Mouse (Mus musculus): ENCODE measurements at regions not wholly inside any gene's neighbourhood (a gene's known extent, or its start where the extent isn't known, plus 50 kb on each side); places are given as distances from the start of the nearest gene placed in this dataset.

DNA sequence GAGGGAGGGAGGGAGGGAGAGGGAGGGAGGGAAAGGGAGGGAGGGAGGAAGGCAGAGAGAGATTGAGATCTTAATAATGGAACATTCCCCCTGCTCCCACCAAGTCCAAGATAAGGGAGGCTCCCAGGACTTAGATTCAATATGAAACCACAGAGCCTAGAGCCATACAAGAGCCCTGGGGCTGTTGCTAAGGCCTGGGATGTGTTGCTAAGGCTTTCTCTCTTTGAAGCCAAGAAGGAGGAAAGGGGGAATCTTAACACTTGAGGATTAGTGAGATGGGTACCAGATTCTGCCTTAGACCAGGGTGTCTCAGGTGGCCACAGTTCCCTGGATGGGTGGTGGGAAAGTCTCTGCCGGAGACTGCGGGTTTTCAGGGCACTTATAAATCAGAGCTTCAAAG, 64.8 kb upstream of the L3mbtl4 start:
- DNase-seq (ENCODE audit: extremely low spot score in 1 of 2, low spot score in 1 of 2): no peak

GRCm38 (mm10) chr17:68210313-68211254, 63.0 kb upstream of the L3mbtl4 start:
- peak in 1 of 2 experiments; percentile 16 for DNase-seq (ENCODE audit: extremely low spot score in 1 of 2, low spot score in 1 of 2)

DNA sequence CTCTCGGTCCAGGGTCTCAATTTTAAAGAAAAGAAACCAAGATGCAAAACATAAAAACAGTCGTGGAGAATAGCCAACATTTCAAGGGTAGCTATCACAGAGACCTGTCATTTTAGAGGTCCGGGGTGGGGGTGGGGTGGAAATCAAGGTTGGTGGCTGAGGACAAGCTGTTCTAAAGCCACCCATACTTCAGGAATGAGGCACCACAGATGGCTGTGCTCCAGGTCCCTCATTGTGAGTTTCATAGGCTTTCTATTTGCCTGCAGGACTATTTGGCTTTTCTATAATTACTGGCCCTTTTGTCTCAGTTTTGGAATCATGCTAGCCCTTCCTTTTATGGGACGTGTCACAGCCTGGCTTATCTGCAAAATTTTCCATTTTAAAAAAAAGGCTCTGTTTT, 55.4 kb upstream of the L3mbtl4 start:
- DNase-seq (ENCODE audit: extremely low spot score in 1 of 2, low spot score in 1 of 2): no peak

GRCm38 (mm10) chr17:68223170-68223569, 50.4 kb upstream of the L3mbtl4 start:
- no peak for DNase-seq (ENCODE audit: extremely low spot score in 1 of 2, low spot score in 1 of 2)
